Mouse (Mus musculus) thymus, postnatal 0 days (tissue): ENCODE data around the gene Aldh1a3. TPM values are rescaled to one million over a fixed set of nuclear protein-coding genes. Genes with fewer than 3 reads are reported as not detected.

Experiments used
- DNase-seq: peaks from one replicate; pipeline ENCODE4 v3.0.0-alpha.2; 2015; ENCODE audit warnings: low spot score
- polyA plus RNA-seq: library from polyadenylated mRNA; unstranded; fragments of >200 nt; fragmentation: Nextera tagmentation; extraction: Ambion mirVana; gene quantifications from 2 replicates; pipeline ENCODE4 v1.2.1, GENCODE M21; 2015

Gene Aldh1a3
- 2.6 and 2.9 TPM in 2 replicates for polyA plus RNA-seq

DNA sequence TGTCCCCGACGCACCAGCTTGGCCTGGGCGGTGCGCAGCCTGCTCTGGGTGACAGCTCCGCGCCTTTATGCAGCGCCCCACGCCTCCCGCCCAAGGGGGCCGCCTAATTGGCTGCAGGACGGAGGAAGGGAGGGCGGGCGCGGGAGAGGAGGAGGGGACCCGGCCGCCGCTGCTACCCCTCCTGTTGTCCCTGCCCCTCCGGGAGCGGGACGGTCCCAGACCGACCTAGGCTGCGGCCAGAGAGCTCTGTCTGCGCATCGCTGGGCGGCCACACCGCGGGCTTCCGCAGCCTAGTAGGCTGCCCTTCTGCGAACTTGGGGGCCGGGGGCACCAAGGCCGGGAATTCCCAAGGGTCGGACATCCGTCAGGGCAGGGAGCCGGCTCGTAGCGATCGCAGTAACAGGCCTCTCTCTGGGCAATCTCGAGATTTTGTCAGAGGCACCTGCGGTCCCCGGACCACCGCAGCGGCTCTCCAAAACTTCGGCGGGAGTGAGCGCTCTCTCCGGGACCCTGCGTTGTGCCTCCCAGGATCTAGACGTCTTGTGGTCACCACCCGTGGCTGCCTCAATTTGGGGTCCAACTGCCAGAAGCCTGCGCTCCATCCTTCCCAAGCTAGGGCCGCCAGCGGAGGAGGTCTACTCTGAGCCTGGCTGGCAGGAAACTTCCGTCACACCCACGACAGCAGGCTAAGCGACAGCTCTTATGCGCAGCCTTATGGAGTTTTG is at the start of gene Aldh1a3:
Gene Aldh1a3 (minus strand): TSS at position 81 of the 725 bp plus-strand sequence.
- DNase-seq: no peak

DNA sequence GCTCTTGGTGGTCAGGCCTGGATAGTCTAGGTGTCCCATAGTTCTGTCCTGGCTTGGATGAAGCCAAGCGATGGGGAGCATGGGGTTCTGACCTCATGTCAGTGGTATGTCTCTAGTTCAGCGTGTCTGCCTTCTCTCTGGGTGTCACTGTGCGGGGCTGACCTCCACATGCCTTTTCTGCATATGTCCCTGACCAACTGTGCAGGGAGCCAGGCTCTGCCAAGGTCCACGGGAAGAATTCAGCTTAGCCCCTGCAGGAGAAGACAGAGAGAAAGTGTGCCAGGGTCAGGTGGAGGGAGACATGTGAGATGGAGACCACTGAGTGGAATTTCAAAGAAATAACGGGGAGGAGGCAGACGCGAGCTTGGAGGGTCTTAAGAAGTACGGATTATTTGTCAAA is 49.0 kb upstream of the Aldh1a3 start:
- no peak for DNase-seq

DNA sequence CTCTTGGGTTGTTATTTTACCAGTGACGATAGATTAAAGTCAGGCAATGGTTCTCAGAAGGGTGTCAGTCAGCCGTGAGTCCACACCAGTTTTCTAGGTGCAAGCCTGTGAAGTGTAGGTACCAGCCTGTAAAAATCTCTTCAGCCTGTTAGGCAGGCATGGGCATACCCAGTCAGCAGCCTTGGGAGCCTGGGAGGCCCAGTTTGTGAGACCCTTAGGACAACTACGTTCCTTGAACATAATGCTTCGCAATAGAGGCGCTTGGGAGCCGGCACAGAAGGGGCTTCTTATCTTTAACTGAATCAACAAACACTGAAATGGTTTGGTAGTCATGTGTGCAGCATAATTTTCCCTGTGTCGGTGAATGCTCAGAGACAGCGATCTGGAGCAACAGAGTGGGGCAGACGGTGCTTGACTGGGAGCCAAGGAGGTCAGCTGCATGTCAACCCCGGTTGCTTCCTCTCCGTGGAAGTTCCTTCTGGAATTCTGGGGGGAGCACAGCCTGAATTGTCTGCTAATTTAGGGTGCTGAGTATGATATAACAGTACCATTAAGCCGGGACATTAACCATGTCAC is 44.4 kb upstream of the Aldh1a3 start:
- DNase-seq: no peak

DNA sequence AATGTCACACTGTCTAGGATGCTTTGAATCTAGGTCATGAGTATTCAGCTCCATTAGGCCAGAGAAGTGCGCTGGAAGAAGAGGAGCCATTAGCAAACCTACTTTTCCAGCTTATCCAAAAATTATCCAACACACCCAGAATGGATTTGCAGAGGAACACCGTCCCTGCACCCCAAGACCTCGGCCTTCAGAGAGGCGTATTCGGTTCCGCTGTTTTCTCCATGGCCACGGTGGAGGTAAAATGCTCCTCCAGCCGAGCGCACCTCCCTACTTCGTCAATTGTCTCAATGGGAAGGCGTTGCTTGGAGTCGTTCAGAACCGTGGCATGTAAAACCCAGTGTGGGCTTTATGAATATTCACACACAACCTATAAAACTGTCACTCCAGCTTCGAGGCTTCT is 39.3 kb upstream of the Aldh1a3 start:
- no peak for DNase-seq

DNA sequence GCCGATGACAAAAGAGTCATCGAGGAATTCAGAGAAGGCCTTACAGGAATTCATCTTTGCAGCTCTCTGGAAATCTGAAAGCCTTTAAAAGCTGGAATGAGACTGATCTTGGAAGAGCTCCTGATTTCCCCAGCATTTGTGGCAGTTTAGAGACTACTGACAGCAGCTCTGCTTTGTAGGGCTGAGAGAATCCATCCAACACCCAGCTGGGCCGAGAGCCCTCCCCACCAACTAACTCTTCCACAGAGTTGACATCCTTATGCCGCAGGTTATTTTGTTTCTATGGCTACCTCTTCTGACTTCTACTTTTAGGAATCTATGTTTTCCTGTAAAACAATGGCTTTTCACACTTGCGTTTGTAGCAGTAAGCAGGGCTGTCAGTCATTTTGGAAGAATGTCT is 37.9 kb upstream of the Aldh1a3 start:
- DNase-seq: no peak

DNA sequence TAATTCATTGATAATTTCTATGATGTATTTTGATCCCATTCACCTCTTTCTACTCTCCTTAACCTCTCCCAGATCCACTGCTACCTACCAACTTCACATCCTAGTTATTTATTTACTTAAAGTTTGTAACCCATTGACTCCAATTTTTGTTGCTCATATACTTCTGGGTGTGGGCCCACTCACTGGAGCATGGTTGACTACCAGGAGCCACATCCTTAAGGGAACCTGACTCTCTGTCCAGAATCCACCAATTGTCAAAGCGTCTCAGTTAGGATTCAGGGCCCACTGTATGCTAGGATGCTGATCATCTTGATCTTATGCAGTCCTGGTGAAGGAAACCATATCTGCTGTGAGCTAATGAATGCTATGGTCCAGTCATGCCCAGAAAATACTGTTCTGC is 35.8 kb upstream of the Aldh1a3 start:
- DNase-seq: no peak

DNA sequence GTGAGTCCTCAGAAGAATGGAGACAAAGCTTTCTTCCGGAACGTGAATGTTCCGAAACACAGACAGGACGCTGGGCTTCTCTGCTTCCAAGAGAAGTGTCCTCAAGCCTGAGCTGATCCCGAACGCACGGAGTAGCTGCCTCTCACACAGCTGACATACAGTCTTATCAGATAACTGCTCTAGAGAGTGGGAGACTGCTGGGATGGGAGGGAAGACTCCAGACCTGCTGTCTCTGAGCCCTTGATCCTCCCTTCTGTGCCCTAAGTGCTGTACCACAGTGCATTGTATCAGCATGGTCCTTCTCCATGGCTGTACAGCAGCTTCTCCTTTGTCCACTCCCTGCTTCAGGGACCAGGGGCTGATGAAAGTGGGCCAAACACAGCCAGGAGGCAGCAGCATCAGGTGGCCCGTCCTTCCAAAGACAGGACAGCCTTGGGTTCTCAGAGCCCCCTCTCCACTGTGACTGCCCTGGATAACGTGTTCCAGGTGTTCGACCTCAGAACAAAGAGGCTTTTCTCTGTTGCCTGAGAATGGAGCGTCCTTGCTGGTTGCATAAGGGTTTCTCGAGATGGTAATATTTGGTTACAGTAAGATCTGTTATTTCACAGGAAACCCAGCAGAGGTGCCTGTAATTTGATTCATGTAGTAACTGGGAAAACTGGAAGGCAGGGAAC is 24.4 kb upstream of the Aldh1a3 start:
- no peak for DNase-seq

DNA sequence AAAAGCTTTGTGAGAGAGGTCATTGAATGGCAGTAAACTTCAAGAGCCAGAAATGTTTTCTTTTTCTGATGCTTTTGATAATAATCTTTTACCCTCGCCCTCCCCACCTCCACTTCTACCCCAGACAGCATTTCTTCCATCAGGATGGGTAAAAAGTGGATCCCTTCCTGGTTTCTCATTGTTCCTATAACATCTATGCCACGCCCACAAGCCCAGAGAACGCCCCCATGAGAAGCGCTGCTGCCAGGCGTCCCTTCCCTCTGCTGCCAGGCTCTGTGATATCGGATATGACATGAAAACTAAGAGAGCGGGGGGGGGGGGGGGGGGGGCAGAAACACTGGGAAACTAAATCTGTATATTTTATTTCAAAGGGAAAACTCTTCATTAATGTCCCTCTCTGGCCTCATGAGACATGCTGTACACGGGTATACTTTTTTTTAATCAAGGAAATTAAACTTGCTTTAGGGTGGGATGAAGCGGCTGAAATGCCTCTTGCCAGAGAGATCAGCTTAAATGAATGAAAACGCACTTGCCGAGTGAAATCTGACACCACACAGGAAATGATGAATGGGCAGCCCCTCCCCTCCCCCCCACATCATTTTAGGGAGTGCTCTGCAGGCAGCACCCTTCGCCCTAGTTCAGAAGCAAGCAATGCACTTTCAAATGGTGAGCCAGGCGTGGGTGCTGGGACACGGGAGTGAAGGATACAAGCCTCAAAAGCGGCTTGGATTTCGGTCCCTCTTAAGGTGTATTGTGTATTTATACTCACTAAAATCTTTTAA is 22.8 kb upstream of the Aldh1a3 start:
- peak; percentile 20 for DNase-seq

DNA sequence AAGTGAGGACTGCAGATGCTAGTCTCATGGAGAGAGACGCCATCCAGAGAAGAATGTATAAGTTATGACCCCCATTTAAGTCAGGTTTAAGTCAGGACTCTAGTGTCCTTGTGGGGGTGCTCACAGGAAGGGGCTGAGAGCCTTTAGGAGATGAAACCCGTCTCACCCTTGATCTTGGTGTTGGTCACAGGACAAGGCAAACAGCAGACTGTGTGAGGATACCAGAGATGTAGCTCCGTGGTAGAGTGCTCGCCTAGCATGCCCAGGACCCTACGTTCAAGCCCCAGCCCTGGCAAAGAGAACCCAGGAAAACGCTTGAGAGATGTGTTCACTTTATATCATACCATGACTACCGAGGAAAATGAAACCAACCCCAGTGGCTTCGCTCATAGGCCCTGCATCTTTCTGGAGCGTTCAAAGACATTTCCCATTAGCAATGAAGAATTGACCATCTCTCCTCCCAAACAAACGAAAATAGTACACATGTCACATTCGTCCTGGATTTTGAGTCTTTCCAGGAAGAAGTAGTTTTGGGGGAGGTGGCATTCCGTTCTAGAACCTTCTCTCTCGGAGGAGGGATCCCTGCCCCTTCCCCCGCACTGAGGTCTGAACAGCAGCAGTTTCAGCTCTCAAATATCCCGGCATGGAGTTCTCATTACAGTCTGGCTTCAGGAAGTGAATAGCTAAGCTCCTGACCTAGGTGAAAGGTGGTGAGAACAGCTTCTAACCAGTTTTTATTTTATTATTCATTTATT is 21.6 kb upstream of the Aldh1a3 start:
- DNase-seq: no peak

DNA sequence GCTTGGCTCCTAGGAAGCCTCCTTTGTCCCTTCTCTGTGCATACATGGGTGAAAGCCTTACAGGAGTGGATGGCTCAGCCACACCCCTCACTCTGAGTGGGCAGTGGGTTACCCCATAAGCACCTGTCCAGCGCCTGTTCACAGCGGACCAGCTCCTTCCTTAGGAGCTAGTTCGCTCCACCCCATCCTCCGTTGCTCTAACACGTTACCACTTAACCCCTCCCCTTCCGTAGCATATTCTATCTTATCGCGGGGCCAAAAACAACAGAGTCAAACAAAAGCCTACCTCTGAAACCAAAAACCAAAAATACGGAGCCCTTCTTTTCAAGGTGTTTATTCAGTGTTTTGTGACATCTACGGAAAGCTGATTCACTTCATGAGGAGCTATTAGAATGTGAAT is 21.0 kb upstream of the Aldh1a3 start:
- DNase-seq: no peak

DNA sequence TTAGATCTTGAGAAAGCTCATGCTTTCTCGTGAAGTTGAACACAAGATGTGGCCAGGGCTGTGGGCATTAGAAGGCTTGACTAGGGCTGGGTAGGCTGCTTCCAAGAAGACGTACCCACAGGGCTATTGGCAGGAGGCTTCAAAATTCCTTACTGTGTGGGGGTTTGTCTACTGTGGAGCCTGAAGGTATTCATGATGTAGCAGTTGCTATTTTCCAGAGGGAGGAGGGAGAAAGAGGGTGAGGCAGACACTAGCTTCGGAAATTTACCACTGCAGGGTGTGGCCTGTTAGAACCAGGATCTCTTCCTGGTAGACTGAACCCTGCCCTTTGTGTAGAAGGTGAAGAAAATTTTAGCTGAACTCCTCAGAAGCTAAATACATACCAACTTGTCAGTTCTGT is 19.5 kb upstream of the Aldh1a3 start:
- DNase-seq: no peak

DNA sequence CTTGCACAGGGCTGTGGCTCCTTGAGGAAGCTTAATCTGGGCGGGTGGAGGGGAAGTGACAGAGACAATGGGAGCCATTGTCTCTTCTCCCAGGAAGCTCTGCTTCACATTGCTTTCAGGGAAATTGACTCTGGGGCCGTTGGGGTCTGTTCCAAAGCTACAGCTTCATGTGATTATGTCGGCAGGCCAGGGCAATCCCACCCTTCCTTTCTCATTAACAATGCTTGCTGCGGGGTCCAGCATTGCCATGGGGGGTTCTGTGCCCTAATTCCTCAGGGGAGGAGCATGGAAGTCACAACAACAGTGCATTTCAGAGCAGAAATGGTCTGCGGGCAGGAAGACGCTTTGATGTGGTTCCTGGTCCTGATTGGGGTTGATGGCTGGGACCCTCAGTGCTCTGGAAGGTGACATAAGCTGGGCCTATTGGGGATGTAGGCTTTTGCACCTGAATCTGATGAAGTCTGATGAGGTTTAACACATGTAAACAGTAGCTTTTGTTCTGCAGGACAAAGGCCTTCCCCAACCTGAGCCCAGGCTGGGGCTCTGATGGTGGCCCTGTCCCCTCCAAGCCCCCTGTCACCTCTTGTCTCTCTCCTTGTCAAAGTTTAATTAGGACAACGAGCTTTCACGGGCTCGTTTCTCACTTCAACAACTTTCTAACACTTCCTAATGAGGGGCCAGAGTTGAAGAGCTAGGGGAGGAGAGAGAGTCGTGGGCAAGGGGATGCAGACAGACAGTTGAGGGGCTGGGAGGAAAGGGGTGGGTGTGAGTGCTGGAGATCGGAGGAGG is 18.0 kb upstream of the Aldh1a3 start:
- no peak for DNase-seq

DNA sequence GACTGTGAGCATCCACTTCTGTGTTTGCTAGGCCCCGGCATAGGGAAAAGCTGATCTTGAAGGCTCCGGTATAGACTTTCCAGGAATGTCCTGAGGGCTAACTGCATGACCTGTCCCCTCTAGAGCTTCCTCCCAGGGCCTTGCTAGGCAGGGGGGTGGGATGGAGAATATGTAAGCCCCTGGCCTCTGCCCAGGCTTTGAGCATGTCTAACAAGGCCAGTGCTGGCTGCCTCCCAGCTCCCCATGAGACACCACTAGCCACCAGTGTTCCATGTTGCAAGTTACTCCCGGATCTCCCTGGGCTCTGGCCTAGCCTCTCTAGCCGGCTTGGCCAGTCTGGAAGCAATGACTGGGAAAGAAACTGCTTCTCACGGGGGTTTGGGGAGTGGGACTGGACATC is 17.4 kb upstream of the Aldh1a3 start:
- DNase-seq: no peak

DNA sequence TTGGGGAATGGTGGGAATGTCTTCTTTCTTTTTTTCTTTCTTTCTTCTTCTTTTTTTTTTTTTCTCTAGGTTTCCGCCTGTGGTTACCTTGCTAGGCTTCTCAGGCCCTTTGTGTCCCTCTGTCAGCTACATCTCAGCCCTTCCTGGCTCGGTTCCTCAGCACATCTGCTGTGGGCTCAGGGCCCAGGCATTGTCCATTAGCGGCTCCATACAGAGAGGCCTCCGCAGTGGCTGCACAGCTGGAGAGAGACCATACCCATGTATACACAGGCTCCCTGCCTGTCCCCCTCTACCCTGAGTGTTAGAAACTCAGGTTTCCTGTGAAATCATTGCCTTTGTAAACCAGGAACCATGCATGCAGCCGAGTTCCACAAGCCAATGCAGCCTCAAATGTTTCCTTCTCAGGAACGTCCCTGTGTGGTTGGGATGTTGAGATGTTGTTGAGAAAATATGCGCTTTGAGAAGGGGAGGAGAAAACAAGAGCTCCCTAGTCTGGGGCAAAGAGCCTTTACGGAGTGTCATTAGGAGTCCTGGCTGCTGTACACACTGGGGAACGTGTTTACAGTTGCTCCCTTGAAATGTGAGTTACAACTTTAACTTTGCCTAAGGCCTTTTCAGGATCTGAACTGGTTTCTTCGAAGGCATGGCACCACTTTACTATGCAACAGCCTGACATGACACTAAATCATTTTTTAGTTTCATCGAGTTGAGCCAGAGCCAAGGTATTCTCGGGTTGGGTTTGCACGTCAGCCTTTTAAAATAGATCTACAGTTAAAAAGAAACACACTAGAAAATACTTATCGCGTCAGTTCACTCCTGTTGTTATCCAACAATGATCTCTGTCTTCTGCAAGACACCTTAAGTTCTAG is 15.4 kb upstream of the Aldh1a3 start:
- no peak for DNase-seq

DNA sequence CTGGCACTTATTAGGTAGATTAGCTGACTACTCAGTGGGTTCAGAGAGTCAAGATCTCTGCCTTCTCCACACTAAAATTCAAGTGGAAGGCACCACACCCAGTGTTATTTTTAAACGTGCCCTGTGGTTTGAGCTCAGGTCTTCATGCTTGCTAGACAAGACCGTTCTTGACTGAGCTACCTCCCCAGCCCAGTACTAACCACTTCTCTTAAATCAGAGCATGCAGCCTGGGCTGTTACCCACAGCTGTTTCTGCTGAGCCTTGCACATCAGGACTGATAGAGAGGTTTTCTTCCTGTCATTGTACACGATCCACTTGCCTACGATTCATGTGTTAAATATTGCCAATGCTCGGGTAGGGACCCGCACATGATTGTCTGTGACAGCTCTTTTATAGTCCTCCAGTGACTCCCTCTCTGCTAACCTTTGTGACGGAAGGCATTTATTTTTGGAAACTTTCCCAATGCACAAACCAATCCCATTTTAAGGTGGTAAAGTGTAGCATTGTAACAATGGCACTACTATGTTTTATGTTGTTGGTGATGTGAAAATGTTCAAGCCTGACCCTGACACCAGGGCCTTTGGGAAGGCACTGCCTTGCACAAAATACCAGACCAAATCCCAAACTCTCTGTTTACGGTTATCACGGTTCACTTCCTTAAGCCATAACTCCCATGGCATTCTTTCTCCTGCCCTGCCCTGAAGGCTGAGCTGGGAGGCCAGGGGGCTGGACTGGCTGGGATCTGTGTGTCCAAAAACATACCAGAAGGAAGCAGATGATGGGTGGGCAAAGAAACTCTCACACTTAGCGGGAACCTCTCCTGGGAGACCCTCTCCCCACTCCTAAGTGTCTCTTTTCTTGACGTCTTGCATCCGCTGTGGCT is 11.7 kb upstream of the Aldh1a3 start:
- no peak for DNase-seq

DNA sequence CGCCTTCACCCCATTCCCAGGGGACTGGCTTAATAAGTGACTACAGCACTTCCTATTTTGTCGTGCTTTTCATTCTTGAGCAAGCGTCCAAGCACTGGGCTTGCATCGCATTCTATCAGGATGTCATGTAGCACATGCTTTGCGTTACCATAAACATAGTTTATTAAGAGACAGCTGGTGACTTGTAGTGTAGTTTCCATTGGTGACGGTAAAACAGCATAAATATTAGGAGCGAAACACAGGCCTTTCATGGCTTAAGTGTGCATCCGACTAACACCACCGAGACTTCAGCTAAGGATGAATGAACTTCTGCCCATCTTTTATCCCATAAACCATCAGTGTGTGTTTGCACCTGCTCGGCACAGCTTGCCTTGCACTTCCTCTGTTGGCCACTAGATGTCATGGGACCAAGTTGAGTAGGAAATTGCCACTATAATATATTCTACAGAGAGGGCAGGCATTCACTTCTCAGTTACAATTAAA is 7.2 kb upstream of the Aldh1a3 start:
- peak; percentile 57 for DNase-seq

DNA sequence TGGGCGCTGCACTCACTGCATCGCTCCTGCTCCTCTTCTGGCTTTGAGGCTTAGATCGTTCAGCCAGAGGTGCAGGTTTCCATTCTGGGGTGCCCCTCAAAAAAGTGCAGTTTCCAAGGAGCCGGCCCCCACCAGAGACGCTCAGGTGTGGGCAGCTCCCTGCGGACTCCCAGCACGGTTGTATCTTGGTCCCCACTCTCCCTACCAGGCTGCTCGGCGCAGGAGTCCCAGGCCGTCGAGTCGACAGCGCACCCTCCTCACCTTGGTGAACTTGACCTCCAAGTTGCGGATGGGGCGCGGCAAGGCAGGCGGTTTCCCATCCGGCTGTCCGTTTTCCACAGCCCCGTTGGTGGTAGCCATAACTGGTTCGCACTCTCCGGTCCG is 272 bp downstream of the Aldh1a3 start:
- DNase-seq: no peak

DNA sequence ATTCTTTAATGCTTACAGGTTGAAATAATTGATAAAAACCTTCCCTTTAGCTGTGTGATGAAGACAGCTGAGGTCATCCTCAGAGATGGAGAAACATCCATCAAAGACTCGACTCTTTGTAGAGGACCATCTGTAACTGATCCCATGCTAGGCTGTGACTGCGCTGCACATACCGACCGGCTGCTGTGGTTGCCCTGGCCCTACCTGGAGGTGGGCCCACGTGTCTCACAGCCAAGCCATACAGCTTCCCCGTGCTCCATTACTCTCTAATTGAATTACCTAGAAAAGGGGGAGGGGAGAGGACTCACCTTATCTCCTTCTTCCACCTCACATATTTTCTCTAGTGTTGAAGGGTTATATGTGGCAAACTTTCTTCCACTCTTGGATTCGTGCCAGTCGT is 5.4 kb downstream of the Aldh1a3 start:
- no peak for DNase-seq
